Mouse (Mus musculus): Measurements from ENCODE around the gene Akap8l. TPM values are rescaled to one million over a fixed set of nuclear protein-coding genes. Genes with fewer than 3 reads are reported as not detected.

Gene Akap8l
- polyA plus RNA-seq, 1 experiment, result 137 TPM

GRCm38 (mm10) chr17:32281126-32281525 lies 69.3 kb downstream of the Akap8l start:
- no peak overlapping the region for H3K4me3 ChIP-seq (replicated peaks; ENCODE audit: extremely low read depth, low read depth, low read length)
- no peak for DNase-seq
- WGBS, result 73% methylated on average over 2 of the region's 2 CpGs
- TF ChIP-seq POLR2A (IDR thresholded peaks at IDR 0.05; ENCODE audit: borderline replicate concordance, extremely low read depth, low read depth, low read length) (no peak), CTCF (IDR thresholded peaks at IDR 0.05; ENCODE audit: insufficient read depth, low read length) (no peak)
- peaks cover 22% of the 10 kb centered on the region for H3K4me1 ChIP-seq (ENCODE audit: control insufficient read depth, insufficient read depth, low read length)

DNA sequence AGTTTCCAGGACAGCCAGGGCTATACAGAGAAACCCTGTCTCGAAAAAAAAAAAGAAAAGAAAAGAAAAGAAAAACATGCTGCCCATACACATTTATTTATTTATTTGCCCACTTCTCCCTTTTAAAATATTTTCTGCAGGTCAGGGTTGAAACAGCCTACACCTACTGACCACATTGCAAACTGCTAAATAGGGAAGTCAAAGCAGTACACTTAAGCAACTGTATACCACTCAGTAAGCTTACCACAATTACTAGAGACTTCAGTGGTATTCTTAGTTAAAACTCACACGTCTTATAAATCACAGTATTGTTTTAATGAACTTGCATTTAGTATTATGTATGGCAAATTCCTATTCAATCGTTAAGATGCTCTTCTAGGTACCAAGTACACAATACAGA lies 69.8 kb downstream of the Akap8l start:
- Histone ChIP-seq H3K4me3 (replicated peaks; ENCODE audit: extremely low read depth, low read depth, low read length) (no peak overlapping the region), H3K4me1 (ENCODE audit: control insufficient read depth, insufficient read depth, low read length) (peaks cover 26% of the 10 kb centered on the region)
- no peak for DNase-seq
- WGBS, result 46% methylated on average over 3 of the region's 3 CpGs
- TF ChIP-seq POLR2A (IDR thresholded peaks at IDR 0.05; ENCODE audit: borderline replicate concordance, extremely low read depth, low read depth, low read length) (no peak), CTCF (IDR thresholded peaks at IDR 0.05; ENCODE audit: insufficient read depth, low read length) (no peak)

DNA sequence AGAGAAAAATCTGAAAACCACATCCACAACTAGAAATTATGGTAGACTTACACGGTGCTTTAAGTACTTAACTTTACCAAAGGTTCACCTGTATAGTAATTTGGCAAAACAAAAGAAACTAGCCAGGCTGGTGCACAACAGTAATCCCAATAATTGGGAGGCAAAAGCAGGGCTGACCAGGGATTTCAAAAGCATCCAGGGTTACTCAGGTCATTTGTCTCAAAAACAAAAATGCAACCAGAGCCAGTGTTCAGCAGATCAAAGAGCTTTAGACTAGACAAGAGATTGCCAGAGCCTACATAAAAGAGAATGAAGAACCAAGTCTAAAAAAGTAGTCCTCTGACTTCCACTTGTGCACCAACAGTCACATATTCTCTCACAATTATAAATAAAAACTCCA lies 73.2 kb downstream of the Akap8l start:
- 71% methylated on average over 1 of the region's 1 CpGs for WGBS
- no peak for TF ChIP-seq POLR2A (IDR thresholded peaks at IDR 0.05; ENCODE audit: borderline replicate concordance, extremely low read depth, low read depth, low read length)
- no peak for TF ChIP-seq CTCF (IDR thresholded peaks at IDR 0.05; ENCODE audit: insufficient read depth, low read length)
- Histone ChIP-seq H3K4me3 (replicated peaks; ENCODE audit: extremely low read depth, low read depth, low read length) (no peak overlapping the region), H3K4me1 (ENCODE audit: control insufficient read depth, insufficient read depth, low read length) (peaks cover 27% of the 10 kb centered on the region)
- no peak for DNase-seq

DNA sequence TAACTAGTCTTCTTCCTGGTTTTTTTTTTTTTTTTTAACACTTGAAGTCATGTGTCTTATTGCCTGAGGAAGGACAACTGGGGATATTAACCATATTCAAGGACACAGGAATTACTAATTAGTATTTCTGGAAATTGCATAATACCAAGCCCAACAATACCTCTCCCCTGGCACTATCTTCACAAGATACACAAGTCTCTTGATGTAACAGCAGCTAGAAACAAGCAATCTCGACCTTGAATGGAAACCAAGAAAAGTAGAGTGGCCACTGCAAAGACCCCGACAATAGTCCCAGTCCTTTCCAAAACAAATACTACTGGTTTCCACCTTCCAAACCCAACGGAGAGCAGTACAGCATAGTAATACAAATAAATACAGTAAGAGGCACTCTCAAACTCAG lies 74.8 kb downstream of the Akap8l start:
- WGBS, result 41% methylated on average over 3 of the region's 3 CpGs
- TF ChIP-seq POLR2A (IDR thresholded peaks at IDR 0.05; ENCODE audit: borderline replicate concordance, extremely low read depth, low read depth, low read length) (no peak), CTCF (IDR thresholded peaks at IDR 0.05; ENCODE audit: insufficient read depth, low read length) (no peak)
- DNase-seq, result no peak
- Histone ChIP-seq H3K4me1 (ENCODE audit: control insufficient read depth, insufficient read depth, low read length) (peaks cover 20% of the 10 kb centered on the region), H3K4me3 (replicated peaks; ENCODE audit: extremely low read depth, low read depth, low read length) (no peak overlapping the region)

Other genes with a start within 250 kb of the Akap8l start
- 98.6 and 107 TPM in 2 replicates for gene Notch3, start 183.8 kb downstream of the Akap8l start, polyA plus RNA-seq (2012; rRNA removed)
- 3.3 and 16.6 TPM in 2 replicates for gene Ephx3, start 161.1 kb downstream of the Akap8l start, polyA plus RNA-seq (2012; rRNA removed)
- gene Brd4, start 65.9 kb downstream of the Akap8l start, polyA plus RNA-seq (2012; rRNA removed), result 32.8 and 35.2 TPM in 2 replicates
- 63.3 and 77.5 TPM in 2 replicates for gene Akap8, start 29.4 kb downstream of the Akap8l start, polyA plus RNA-seq (2012; rRNA removed)
- gene Wiz, start 38.8 kb upstream of the Akap8l start, polyA plus RNA-seq (2012; rRNA removed), result 40.0 and 42.0 TPM in 2 replicates
- gene Rasal3, start 53.0 kb upstream of the Akap8l start, polyA plus RNA-seq (2012; rRNA removed), result 13.3 and 17.4 TPM in 2 replicates
- gene Pglyrp2, start 73.6 kb upstream of the Akap8l start, polyA plus RNA-seq (2012; rRNA removed), result 3.6 and 3.9 TPM in 2 replicates
- 4.0 and 18.7 TPM in 2 replicates for gene Cyp4f39, start 102.1 kb upstream of the Akap8l start, polyA plus RNA-seq (2012; rRNA removed)
- 7.8 and 16.8 TPM in 2 replicates for gene Cyp4f17, start 155.4 kb upstream of the Akap8l start, polyA plus RNA-seq (2012; rRNA removed)
- gene Cyp4f16, start 186.0 kb upstream of the Akap8l start, polyA plus RNA-seq (2012; rRNA removed), result 24.2 and 24.3 TPM in 2 replicates